Mouse (Mus musculus) layer of hippocampus, adult 2 months (tissue): ENCODE measurements around the gene Grk6. TPM values are rescaled to one million over a fixed set of nuclear protein-coding genes. Genes with fewer than 3 reads are reported as not detected.

Source experiments
- DNase-seq, 2 experiments: peaks; one replicate each; pipeline ENCODE4 v3.0.0; 2022; ENCODE audit warnings: low spot score in 2 of 2
- H3K27ac ChIP-seq: fragments of 200-600 bp; 2 replicates; pipeline ENCODE4 v1.8.1; 2022
- H3K4me3 ChIP-seq: fragments of 200-600 bp; 2 replicates; pipeline ENCODE4 v1.8.1; 2022; ENCODE audit warnings: mild to moderate bottlenecking
- CTCF ChIP-seq: fragments of 200-600 bp; conservative IDR thresholded peaks from 2 replicates; pipeline ENCODE4 v1.8.1; 2022; ENCODE audit warnings: antibody characterized with exemption, mild to moderate bottlenecking, moderate library complexity
- long read RNA-seq, 2 experiments: library from polyadenylated mRNA; stranded (forward); transcript quantifications; one replicate each; pipeline ENCODE4 v2.0.0; 2021; ENCODE audit warnings: borderline mapping rate in 2 of 2
- total RNA-seq, 2 experiments: library from RNA; stranded (reverse); gene quantifications; 2 replicates each; pipeline ENCODE4 v1.2.3; 2021

Grk6 gene
- 10 to 100 TPM; 64.8 to 65.8 TPM for total RNA-seq
- long read RNA-seq, experiment 1, transcript Grk6-201 (16 exons, 2,994 nt) = minor isoform, 7 of 82 reads
- long read RNA-seq, experiment 1, transcript Grk6-203 (16 exons, 1,997 nt) = major isoform, 43 of 82 reads
- long read RNA-seq, experiment 1, partial matches to known transcripts = 10 of 82 reads
- long read RNA-seq, experiment 1, other reads (novel, unspliced or antisense) = 20 of 82 reads
- long read RNA-seq, experiment 2, transcript Grk6-203 (16 exons, 1,997 nt) = major isoform, 76 of 126 reads
- long read RNA-seq, experiment 2, transcript Grk6-202 (16 exons, 2,169 nt) = minor isoform, 6 of 126 reads
- long read RNA-seq, experiment 2, transcript Grk6-201 (16 exons, 2,994 nt) = minor isoform, 10 of 126 reads
- long read RNA-seq, experiment 2, partial matches to known transcripts = 13 of 126 reads
- long read RNA-seq, experiment 2, other reads (novel, unspliced or antisense) = 20 of 126 reads

DNA sequence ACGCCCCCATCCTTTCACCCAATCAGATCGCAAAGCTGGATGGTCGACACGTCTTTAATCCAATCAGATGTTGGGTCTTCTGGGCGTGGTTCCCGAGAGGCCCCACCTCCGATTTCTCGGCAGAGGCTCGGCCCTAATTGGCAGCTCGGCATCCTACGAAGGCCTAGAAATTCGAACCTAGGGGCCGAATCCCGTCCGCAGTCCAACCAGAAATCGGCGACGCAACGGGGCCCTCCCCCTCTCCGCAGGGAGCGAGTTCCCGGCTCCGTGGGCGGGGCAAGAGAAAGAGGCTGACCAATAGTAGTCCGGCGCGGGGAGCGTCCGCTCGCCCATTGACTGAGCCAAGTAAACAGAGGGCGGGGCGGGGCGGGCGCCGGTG is at the start of gene Grk6:
Gene Grk6 (plus strand): TSS at position 136 of the 379 bp plus-strand sequence.
- TF ChIP-seq CTCF = no peak
- Histone ChIP-seq H3K27ac (peak within 1 kb of the TSS; percentile 96), H3K4me3 (peak within 1 kb of the TSS; percentile 74)
- DNase-seq = peak; percentile 99 to 100

DNA sequence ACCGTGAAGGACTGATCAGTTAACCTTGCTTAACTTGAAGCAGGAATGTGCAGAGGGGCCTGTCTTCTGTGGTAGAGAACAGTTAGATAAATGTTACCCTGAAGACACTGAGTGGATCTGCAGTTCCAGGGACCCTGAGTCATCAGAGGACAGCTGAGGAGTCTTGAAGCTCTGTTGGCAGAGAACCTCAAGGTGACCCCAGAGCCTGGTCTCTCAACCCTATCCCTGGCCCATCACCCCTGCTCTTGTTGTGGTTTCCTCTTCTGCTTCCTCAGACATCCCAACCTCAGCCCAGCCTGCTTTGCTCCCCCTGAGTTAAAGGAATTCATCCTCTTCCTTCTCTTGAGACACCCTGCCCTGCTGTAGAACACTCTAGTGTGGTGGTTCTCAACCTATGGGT is 46.8 kb upstream of the Grk6 start, which contains the start of gene Slc34a1:
Gene Slc34a1 (plus strand): TSS at position 100 of the 400 bp plus-strand sequence.
- Histone ChIP-seq H3K4me3 (no peak within 1 kb of the TSS), H3K27ac (no peak within 1 kb of the TSS)
- DNase-seq = no peak
- no peak for TF ChIP-seq CTCF

DNA sequence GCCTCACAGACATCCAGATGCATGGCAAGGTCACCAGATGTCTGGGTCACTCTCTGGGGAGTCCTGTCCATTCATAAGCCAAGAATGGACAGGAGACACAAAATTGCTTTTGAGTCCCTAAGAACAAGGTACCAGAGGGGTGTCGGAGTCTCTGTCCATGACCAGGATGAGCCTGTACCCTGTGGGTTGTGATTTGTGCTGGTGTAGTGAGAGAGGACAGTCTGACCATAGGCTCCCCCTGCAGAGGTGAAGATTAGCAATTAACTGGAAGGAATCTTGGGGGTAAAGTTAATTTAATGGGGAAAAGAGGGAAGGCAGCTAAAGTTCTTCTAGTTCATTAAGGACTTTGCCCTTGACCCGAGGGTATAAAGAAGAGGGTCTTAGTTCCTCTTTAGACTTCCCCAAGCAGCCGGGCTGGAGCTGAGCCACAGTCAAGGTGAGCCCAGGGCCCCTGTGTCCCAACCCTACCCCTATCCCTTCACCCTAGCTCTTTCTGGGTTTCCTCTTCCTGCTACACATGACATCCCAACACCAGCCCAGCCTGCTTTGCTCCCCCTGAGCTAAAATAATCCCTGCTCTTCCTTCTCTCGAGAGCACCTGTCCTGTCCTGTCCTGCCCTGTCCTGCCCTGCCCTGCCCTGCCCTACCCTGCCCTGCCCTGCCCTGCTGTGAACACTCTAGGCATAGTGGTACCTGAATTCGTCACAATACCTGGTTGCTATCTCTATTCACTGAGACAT is 45.4 kb upstream of the Grk6 start:
- no peak for DNase-seq
- no peak overlapping the region for H3K4me3 ChIP-seq
- H3K27ac ChIP-seq = no peak overlapping the region
- TF ChIP-seq CTCF = no peak

DNA sequence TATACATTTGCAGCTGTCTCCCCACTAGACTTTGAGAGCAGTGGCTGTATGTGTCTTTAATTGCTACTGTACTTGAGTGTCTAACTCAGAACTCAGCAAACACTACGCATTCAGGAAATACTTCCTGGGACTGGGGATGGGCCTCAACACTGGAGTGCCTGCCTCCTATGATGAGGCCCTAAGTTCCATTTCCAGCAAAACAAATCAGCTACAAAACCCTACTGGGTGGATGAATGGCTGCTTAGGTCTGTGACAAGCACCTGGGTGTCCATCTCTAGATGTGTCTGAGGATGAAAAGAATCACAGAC is 44.9 kb upstream of the Grk6 start:
- H3K27ac ChIP-seq = no peak overlapping the region
- no peak for DNase-seq
- no peak overlapping the region for H3K4me3 ChIP-seq
- TF ChIP-seq CTCF = no peak

DNA sequence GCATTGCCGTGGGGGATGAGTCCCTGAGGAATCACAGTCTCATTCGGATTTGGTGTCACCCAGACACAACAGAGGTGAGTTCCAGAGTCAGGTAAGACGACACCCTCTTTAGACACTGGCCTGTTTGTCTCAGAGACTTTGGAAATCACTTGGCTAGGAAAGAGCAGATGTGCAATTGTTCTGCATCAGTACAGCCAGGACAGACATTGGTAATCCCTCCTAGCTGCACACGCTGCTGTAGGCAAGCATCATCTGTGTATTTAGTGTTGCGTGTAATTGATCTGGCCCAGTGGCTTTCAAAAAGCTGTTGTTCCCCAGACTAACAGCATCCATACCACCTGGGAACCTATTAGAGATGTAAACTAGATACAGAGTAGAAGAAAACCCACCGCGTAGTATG is 41.6 kb upstream of the Grk6 start:
- Histone ChIP-seq H3K4me3 (no peak overlapping the region), H3K27ac (peak overlapping the region; percentile 81; the same call in 1 of the 2 replicates)
- TF ChIP-seq CTCF = no peak
- DNase-seq = no peak

DNA sequence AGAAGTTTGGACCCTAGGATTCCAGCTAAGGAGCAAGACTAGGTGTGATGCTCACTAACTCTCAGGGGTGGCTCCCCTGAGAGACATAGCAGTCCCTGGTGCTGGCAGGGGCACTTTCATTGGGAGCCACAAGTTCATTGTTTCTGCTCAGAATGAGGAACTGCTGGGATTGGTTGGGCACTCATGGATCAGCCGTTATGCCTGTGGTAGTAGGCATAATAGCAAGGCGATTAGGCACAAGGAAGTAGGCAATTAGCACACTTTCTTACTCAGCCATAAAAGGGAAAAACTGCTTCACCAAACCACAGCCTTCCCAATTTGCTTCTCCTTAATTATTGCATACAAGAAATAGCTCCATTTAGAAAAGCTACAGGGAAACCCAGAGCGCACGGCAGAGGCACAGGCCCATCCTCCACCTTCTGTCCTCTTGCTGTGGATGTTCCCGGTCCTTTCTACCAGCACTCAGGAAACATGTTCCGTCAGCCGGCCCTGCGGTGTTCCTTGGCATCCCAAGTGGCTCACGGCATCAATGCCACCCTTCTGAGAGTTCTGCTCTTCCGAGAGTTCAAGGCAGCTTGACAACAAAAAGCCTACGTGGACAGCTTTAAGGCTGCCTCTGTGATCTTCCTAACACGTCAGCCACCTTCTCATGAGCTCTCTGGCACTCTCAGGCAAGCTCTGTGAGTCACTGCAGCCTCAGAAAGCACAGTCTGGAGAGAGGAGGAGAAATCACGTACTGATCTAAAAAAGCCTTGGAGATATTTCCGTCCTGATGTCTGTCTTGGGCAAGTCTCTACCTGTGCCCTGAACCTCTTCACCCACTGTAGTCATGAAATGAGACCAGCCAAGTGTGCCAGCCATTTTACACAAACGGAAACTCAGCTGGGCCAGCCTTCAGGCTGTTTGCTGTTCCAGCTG is 40.7 kb upstream of the Grk6 start:
- TF ChIP-seq CTCF = no peak
- H3K4me3 ChIP-seq = no peak overlapping the region; the same call in 1 of the 2 replicates
- DNase-seq = peak in 1 of 2 experiments; percentile 58
- peak overlapping the region; percentile 81 for H3K27ac ChIP-seq

DNA sequence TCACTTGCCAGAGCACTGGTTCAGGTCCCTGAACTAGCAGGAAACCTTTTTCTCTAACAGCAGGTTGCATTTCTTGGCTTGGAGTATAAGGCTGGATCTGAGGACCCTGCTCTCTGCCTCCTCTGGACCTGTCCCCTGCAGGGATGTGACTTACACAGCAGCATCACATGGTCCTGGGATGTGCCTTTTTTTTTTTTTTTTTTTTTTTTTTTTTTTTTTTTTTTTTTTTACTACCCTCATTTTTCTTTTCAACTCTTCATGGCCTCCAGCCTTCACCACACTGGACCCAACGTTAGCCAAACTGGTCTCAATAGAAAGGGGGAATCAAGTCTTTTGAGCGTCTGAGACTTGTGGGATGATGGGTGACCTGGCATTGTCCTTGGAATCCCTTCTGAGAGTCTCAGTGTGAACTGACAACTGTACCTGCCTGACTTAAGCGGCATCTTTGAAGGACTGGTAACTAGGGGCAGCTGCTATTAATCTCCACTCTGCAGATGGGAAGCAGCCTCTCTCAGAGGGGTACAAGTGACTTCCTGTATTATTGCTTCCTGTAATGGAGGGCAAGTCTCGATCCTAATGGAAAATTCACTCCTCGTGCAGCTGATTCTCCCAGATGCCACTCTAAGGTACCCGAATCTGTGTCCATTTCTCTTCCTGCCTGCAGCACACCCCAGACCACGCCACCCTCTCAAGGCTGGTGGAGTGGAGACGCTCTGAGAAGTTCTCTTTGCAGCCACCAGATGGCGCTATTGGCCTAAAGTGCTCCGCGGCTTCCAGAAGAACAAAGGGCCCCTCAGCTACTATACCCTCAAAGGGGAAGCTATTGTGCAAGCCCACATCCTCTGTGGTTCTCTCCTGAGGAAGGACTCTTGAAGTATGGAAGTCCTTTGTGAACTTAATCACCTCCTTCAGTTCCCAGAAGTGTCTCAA is 39.8 kb upstream of the Grk6 start:
- Histone ChIP-seq H3K27ac (peak overlapping the region; percentile 81), H3K4me3 (no peak overlapping the region)
- TF ChIP-seq CTCF = peak; percentile 99
- DNase-seq = peak; percentile 82 to 83

DNA sequence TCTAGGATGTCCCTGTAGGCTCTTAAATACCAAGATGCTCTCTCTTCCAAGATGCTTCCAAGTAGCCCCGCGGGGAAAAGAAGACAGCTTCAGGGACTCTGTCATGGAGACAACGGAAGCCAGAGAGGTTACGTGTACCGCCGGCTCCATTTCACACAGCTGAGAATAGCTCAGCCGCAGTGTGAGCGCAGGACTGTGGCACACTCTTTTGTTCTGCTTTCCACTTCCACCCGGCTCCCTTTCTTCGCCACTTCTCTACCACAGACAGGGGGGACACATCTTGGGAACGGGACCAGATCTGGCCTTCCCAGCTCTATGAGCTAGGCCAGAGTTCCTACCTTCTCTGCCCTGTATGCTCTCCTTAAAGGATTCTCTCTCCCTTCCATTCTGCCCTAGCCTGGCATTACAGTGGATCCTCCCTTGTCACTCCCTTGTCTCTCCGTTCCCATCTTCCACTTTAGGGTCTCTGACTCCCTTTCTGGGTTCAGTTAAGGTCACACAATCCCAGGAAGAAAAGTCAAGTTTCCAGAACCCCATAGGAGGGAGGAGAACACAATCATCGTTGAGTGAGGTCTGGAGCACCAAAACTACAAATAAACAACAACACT is 39.0 kb upstream of the Grk6 start:
- peak overlapping the region; percentile 81 for H3K27ac ChIP-seq
- TF ChIP-seq CTCF = no peak
- no peak for DNase-seq
- no peak overlapping the region for H3K4me3 ChIP-seq

DNA sequence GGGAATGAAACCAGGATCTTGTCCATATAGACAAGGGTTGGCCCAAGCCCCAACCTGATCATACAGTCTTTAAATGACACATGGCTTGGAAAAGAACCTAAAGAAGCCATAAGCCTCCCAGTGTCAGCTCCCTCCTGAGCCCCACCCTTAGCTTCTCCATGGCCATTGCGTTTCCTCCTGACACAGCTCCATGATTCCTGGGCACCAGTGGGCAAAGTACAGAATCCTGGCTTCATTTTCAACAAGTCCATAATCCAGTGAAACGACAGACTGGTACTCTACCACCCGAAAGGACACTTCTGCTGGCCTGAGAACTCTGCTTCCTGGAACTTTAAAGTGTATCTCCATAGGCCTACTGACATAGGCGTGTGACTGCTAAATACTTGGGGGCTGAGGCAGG is 37.5 kb upstream of the Grk6 start:
- Histone ChIP-seq H3K4me3 (no peak overlapping the region), H3K27ac (no peak overlapping the region)
- no peak for DNase-seq

DNA sequence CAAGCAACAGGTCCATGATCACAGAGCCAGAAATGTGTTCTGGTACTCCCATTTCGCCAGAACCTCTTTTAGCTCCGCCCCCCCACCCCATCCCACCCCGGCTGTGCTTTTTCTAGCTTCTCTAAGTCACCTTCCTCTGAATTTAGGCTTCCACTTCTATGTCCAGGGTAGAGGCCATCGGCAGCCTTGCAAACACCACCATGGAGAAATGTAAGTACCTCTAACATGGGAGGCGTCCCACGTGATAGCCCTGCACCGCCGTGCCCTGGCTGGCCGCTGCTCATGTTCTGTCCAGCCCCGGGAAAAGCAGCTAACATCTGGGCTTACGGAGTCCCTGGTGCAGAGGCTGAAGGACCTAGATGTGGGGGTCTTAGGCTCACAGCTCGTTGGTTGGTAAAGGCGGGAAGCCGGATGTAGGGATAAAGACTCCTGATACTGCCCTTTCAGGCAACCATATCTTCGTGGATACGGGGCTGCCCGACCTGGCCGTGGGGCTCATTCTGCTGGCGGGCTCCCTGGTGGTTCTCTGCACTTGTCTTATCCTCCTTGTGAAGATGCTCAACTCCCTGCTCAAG is 36.2 kb upstream of the Grk6 start:
- no peak for DNase-seq
- no peak for TF ChIP-seq CTCF
- no peak overlapping the region for H3K27ac ChIP-seq
- no peak overlapping the region for H3K4me3 ChIP-seq

More for the DNA sequence above, 37.5 kb upstream of the Grk6 start:
- TF ChIP-seq CTCF = no peak

DNA sequence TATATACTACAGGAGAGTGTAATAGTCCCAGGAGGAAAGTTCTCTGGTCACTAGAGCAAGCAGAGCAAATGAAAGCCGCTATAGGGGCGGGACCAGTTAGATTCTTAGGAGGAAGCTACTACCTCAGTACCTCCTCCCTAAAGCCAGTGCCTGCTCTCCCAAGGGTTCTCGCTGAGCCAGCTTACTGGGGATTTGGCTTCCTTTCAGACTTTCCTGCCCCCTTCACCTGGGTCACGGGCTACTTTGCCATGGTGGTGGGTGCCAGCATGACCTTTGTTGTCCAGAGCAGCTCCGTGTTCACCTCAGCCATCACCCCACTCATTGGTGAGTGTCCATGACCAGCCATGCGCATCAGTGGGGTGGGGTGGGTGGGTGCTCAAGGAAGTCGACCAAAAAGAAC is 33.0 kb upstream of the Grk6 start:
- no peak overlapping the region for H3K4me3 ChIP-seq
- TF ChIP-seq CTCF = no peak
- no peak for DNase-seq
- no peak overlapping the region for H3K27ac ChIP-seq
